ENCODE assay signal across 8 mouse cellular contexts in genomic region chr17:35240384-35241304, GRCm38 (mm10). TPM values are rescaled to one million over a fixed set of nuclear protein-coding genes. Genes with fewer than 3 reads are reported as not detected.
DNase-seq lines count a peak whose midpoint lies in the region; ATAC-seq and TF ChIP-seq lines count a peak whose summit lies in the region.

No protein-coding gene starts in this region.

- 33% methylated on average over 12 of the region's 12 CpGs for WGBS in forebrain, embryonic 12.5 days
- 18% methylated on average over 12 of the region's 12 CpGs for WGBS in midbrain, postnatal 0 days

- H3K4me1 ChIP-seq in megakaryocyte, embryonic 14.5 days = peaks cover 63% of the 10 kb centered on the region
- peaks cover 39% of the 10 kb centered on the region for H3K4me1 ChIP-seq in forebrain, embryonic 12.5 days
- peaks cover 11% of the 10 kb centered on the region; the same call in 1 of the 2 replicates for H3K4me1 ChIP-seq in midbrain, postnatal 0 days (ENCODE audit: insufficient read depth, low read length)

- peak overlapping the region; percentile 98 for H3K27ac ChIP-seq in forebrain, embryonic 12.5 days
- peak overlapping the region; percentile 99 for H3K27ac ChIP-seq in midbrain, postnatal 0 days (ENCODE audit: low read depth, low read length)

- no peaks in the 10 kb centered on the region for H3K27me3 ChIP-seq in megakaryocyte, embryonic 14.5 days (replicated peaks)
- no peaks in the 10 kb centered on the region for H3K27me3 ChIP-seq in forebrain, embryonic 12.5 days
- no peaks in the 10 kb centered on the region for H3K27me3 ChIP-seq in midbrain, postnatal 0 days (ENCODE audit: insufficient read depth, low read length)

- no peak for ATAC-seq in megakaryocyte, adult 5-6 weeks (ENCODE audit: poor library complexity, severe bottlenecking)
- peak; percentile 2; the same call in 1 of the 2 replicates for ATAC-seq in forebrain, embryonic 12.5 days (ENCODE audit: low FRiP score)
- 0 out of 2 replicates have a peak, but pooled peaks have one; percentile 1 for ATAC-seq in midbrain, postnatal 0 days (ENCODE audit: low FRiP score)

- DNase-seq in kidney, adult 9 months = peak; percentile 74
- DNase-seq in midbrain, postnatal 0 days (ENCODE audit: low spot score) = peak; percentile 42
- DNase-seq in gastrocnemius, adult 8-10 months (ENCODE audit: low spot score in 2 of 2) = no peak
- DNase-seq in B cell, adult 2 months = no peak
- no peak for DNase-seq in cerebellum, postnatal 36 days

- H3K4me3 ChIP-seq in megakaryocyte, embryonic 14.5 days (replicated peaks) = peak overlapping the region; percentile 95
- H3K4me3 ChIP-seq in forebrain, embryonic 12.5 days (replicated peaks) = peak overlapping the region; percentile 98
- H3K4me3 ChIP-seq in midbrain, postnatal 0 days (ENCODE audit: low read depth, low read length) = peak overlapping the region; percentile 82

- TF ChIP-seq CTCF in midbrain, postnatal 0 days (IDR thresholded peaks at IDR 0.05) = no peak

- H3K9ac ChIP-seq in forebrain, embryonic 12.5 days = peak overlapping the region; percentile 100
- peak overlapping the region; percentile 97 for H3K9ac ChIP-seq in midbrain, postnatal 0 days (replicated peaks; ENCODE audit: low read length, poor library complexity, severe bottlenecking)

- peaks cover 40% of the 10 kb centered on the region for H3K36me3 ChIP-seq in megakaryocyte, embryonic 14.5 days (replicated peaks; ENCODE audit: low read length)
- peaks cover 25% of the 10 kb centered on the region for H3K36me3 ChIP-seq in forebrain, embryonic 12.5 days (replicated peaks)
- H3K36me3 ChIP-seq in midbrain, postnatal 0 days (ENCODE audit: insufficient read depth, low read length) = peaks cover 20% of the 10 kb centered on the region

- H3K4me2 ChIP-seq in forebrain, embryonic 12.5 days = peak overlapping the region; percentile 79
- H3K4me2 ChIP-seq in midbrain, postnatal 0 days (ENCODE audit: low read depth, low read length, poor library complexity, severe bottlenecking) = peak overlapping the region; percentile 52

- H3K9me3 ChIP-seq in megakaryocyte, embryonic 14.5 days = no peaks in the 10 kb centered on the region
- no peaks in the 10 kb centered on the region for H3K9me3 ChIP-seq in forebrain, embryonic 12.5 days
- H3K9me3 ChIP-seq in midbrain, postnatal 0 days (ENCODE audit: low read length) = no peaks in the 10 kb centered on the region

RNA-seq across cellular contexts. Expression of gene Ddx39b, which starts 0.9 kb away (rescaled TPM):
- polyA plus RNA-seq in megakaryocyte, embryonic 14.5 days (2012; ENCODE audit: insufficient read depth, low replicate concordance) = 83.5 and 158 TPM in 2 replicates
- total RNA-seq in megakaryocyte, adult 5-6 weeks (2015) = 166 TPM in 2 replicates
- 115 and 125 TPM in 2 replicates for total RNA-seq in megakaryocyte, adult 5-6 weeks (2017)
- polyA plus RNA-seq in forebrain, embryonic 12.5 days (2016; fragmentation: Nextera tagmentation; extraction: Ambion mirVana) = 614 and 623 TPM in 2 replicates
- total RNA-seq in midbrain, postnatal 0 days (2014; rRNA removed) = 261 and 288 TPM in 2 replicates
- 320 and 329 TPM in 2 replicates for polyA plus RNA-seq in midbrain, postnatal 0 days (2015; fragmentation: Nextera tagmentation; extraction: Ambion mirVana)
- 10 to 100 TPM; 77.1 to 93.9 (median 81.7) TPM for total RNA-seq in gastrocnemius, adult 8-10 months (2022)

RNA-seq across cellular contexts. Expression of gene Nfkbil1, which starts 5.1 kb away (rescaled TPM):
- polyA plus RNA-seq in megakaryocyte, embryonic 14.5 days (2012; ENCODE audit: insufficient read depth, low replicate concordance) = 31.8 and 57.1 TPM in 2 replicates
- total RNA-seq in megakaryocyte, adult 5-6 weeks (2015) = 2.2 and 4.5 TPM in 2 replicates
- total RNA-seq in megakaryocyte, adult 5-6 weeks (2017) = 10.2 and 13.3 TPM in 2 replicates
- polyA plus RNA-seq in forebrain, embryonic 12.5 days (2016; fragmentation: Nextera tagmentation; extraction: Ambion mirVana) = 11.0 and 12.9 TPM in 2 replicates
- total RNA-seq in midbrain, postnatal 0 days (2014; rRNA removed) = 17.0 and 18.5 TPM in 2 replicates
- polyA plus RNA-seq in midbrain, postnatal 0 days (2015; fragmentation: Nextera tagmentation; extraction: Ambion mirVana) = 11.2 and 12.3 TPM in 2 replicates
- 1 to 10 TPM; 6.3 to 8.6 (median 8.0) TPM for total RNA-seq in gastrocnemius, adult 8-10 months (2022)

RNA-seq across cellular contexts. Expression of gene Atp6v1g2, which starts 7.2 kb away (rescaled TPM):
- polyA plus RNA-seq in megakaryocyte, embryonic 14.5 days (2012; ENCODE audit: insufficient read depth, low replicate concordance) = 0.86 TPM in 1 of 2 replicates, not detected in the other
- total RNA-seq in megakaryocyte, adult 5-6 weeks (2015) = 6.2 and 6.9 TPM in 2 replicates
- 3.0 and 3.6 TPM in 2 replicates for total RNA-seq in megakaryocyte, adult 5-6 weeks (2017)
- polyA plus RNA-seq in forebrain, embryonic 12.5 days (2016; fragmentation: Nextera tagmentation; extraction: Ambion mirVana) = 16.2 and 17.3 TPM in 2 replicates
- total RNA-seq in midbrain, postnatal 0 days (2014; rRNA removed) = 109 and 117 TPM in 2 replicates
- polyA plus RNA-seq in midbrain, postnatal 0 days (2015; fragmentation: Nextera tagmentation; extraction: Ambion mirVana) = 210 and 232 TPM in 2 replicates
- total RNA-seq in gastrocnemius, adult 8-10 months (2022) = 1 to 10 TPM; 1.3 to 2.3 (median 1.9) TPM

RNA-seq across cellular contexts. Expression of gene Gm16181, which starts 20.0 kb away (rescaled TPM):
- polyA plus RNA-seq in megakaryocyte, embryonic 14.5 days (2012; ENCODE audit: insufficient read depth, low replicate concordance) = not detected in 2 replicates
- total RNA-seq in megakaryocyte, adult 5-6 weeks (2015) = 0.76 and 2.5 TPM in 2 replicates
- total RNA-seq in megakaryocyte, adult 5-6 weeks (2017) = 0.88 and 4.0 TPM in 2 replicates
- 0.41 TPM in 2 replicates for polyA plus RNA-seq in forebrain, embryonic 12.5 days (2016; fragmentation: Nextera tagmentation; extraction: Ambion mirVana)
- not detected in 2 replicates for total RNA-seq in midbrain, postnatal 0 days (2014; rRNA removed)
- 0.33 TPM in 1 of 2 replicates, not detected in the other for polyA plus RNA-seq in midbrain, postnatal 0 days (2015; fragmentation: Nextera tagmentation; extraction: Ambion mirVana)
- not detected for total RNA-seq in gastrocnemius, adult 8-10 months (2022)

RNA-seq across cellular contexts. Expression of gene H2-D1, which starts 21.9 kb away (rescaled TPM):
- 170 and 362 TPM in 2 replicates for polyA plus RNA-seq in megakaryocyte, embryonic 14.5 days (2012; ENCODE audit: insufficient read depth, low replicate concordance)
- 572 and 605 TPM in 2 replicates for total RNA-seq in megakaryocyte, adult 5-6 weeks (2015)
- total RNA-seq in megakaryocyte, adult 5-6 weeks (2017) = 1,046 and 1,120 TPM in 2 replicates
- polyA plus RNA-seq in forebrain, embryonic 12.5 days (2016; fragmentation: Nextera tagmentation; extraction: Ambion mirVana) = 37.2 and 39.2 TPM in 2 replicates
- total RNA-seq in midbrain, postnatal 0 days (2014; rRNA removed) = 75.4 and 78.0 TPM in 2 replicates
- 130 and 148 TPM in 2 replicates for polyA plus RNA-seq in midbrain, postnatal 0 days (2015; fragmentation: Nextera tagmentation; extraction: Ambion mirVana)
- total RNA-seq in gastrocnemius, adult 8-10 months (2022) = 10 to 100 TPM; 31.3 to 52.9 (median 41.7) TPM

Comparison
In these comparisons a context has a peak if more than half of its experiments do, and no peak if none do; other contexts are left out.
1. DNase-seq: peak in kidney, adult 9 months (single experiment) and midbrain, postnatal 0 days (single experiment); none in gastrocnemius, adult 8-10 months (0 of 2), B cell, adult 2 months (0 of 2) and cerebellum, postnatal 36 days (0 of 2).
2. RNA of gene Atp6v1g2, which starts 7.2 kb away (total RNA-seq): 109 to 117 TPM in midbrain, postnatal 0 days; 3.0 to 6.9 TPM in megakaryocyte, adult 5-6 weeks and 1.3 to 2.3 TPM in gastrocnemius, adult 8-10 months; every median in the first group is over 10 times any median in the second.
3. Peak in every context shown above with its lines, with median percentiles within 50 percentile points of each other: H3K4me3 ChIP-seq.